Mouse (Mus musculus) brain, embryonic 18.5 days (tissue): ENCODE results near the gene Igsf6.
A peak's percentile ranks its signal among the peaks of the same experiment; 100 is the strongest.
"Not testable (repeated sequence)": the region's sequence is repeated elsewhere in the genome, so short reads cannot be mapped to it uniquely, and the experiment has no call there.

Experiments used
- DNase-seq: peaks from one replicate; pipeline ENCODE4 v3.0.0-alpha.2; 2012; ENCODE audit warnings: low read depth, low spot score

The Igsf6 gene

GRCm38 (mm10) chr7:121059477-121060218 is 14.7 kb downstream of the Igsf6 start:
- DNase-seq, result no peak

- DNase-seq, result no peak
Measured at GRCm38 (mm10) chr7:121053071-121053470, 21.3 kb downstream of the Igsf6 start.

GRCm38 (mm10) chr7:121047624-121048023 is 26.7 kb downstream of the Igsf6 start:
- DNase-seq, result no peak

GRCm38 (mm10) chr7:121045671-121046453 is 28.5 kb downstream of the Igsf6 start:
- no peak for DNase-seq

- DNase-seq, result no peak
Measured at GRCm38 (mm10) chr7:121044251-121044650, 30.1 kb downstream of the Igsf6 start.

GRCm38 (mm10) chr7:121043510-121043909 is 30.9 kb downstream of the Igsf6 start:
- no peak for DNase-seq

GRCm38 (mm10) chr7:121043004-121043403 is 31.4 kb downstream of the Igsf6 start:
- DNase-seq, result no peak

- no peak for DNase-seq
Measured at GRCm38 (mm10) chr7:121041989-121042388, 32.4 kb downstream of the Igsf6 start.

- DNase-seq, result no peak
Measured at GRCm38 (mm10) chr7:121040595-121040994, 33.8 kb downstream of the Igsf6 start.

GRCm38 (mm10) chr7:121035161-121035721 is 39.1 kb downstream of the Igsf6 start:
- no peak for DNase-seq

GRCm38 (mm10) chr7:121034701-121035141 is 39.7 kb downstream of the Igsf6 start:
- DNase-seq, result no peak

GRCm38 (mm10) chr7:121033856-121034652 is 40.3 kb downstream of the Igsf6 start, which contains the start of gene Mettl9:
Gene Mettl9 (plus strand): TSS chr7:121034445.
- peak; percentile 96 for DNase-seq

- DNase-seq, result not testable (repeated sequence)
Measured at GRCm38 (mm10) chr7:121029947-121030346, 44.4 kb downstream of the Igsf6 start.

GRCm38 (mm10) chr7:121026300-121026699 is 48.1 kb downstream of the Igsf6 start:
- no peak for DNase-seq

GRCm38 (mm10) chr7:121025221-121026008 is 49.0 kb downstream of the Igsf6 start:
- DNase-seq, result no peak

GRCm38 (mm10) chr7:121020277-121020676 is 54.1 kb downstream of the Igsf6 start:
- no peak for DNase-seq

GRCm38 (mm10) chr7:121018778-121019177 is 55.6 kb downstream of the Igsf6 start:
- DNase-seq, result no peak

GRCm38 (mm10) chr7:121014486-121014885 is 59.9 kb downstream of the Igsf6 start:
- DNase-seq, result no peak
